Mouse (Mus musculus): Measurements from ENCODE around the gene Atp6v0e. TPM values are rescaled to one million over a fixed set of nuclear protein-coding genes. Genes with fewer than 3 reads are reported as not detected.

Atp6v0e gene
- polyA plus RNA-seq (2021) = 305 TPM

DNA sequence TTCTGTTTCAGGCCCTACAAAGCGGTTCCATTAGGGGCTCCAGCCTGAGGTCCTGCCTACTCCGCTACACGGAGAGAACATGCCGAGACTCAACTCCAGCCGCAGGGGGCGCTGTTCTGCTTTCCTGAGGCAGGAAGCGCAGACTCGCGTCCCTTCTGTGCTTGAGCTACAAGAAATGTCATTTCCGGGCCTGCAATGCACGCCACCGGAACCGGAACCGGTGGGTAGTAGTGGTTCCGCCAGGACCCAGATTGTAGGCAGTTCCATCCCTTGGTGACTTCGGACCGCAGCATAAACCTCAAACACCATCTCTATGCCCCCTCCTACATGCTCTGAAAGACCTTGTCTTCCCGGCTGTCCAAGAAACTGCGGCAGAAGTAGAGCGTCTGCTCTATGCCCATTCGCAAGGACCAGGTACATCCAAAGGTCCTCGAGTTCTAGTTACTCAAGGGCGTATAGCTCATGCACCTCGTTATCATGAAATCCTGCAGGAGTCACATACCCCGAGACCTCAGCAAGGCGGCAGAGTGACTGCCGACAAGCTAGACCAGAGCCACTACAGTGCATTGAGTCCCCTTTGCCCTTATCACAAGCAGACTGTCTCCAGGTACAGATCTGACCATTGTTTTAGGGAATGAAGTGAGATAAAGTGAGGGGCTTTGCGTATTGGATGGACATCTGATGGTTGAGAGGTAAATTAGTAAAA, at the start of gene Atp6v0e:
TSS of gene Atp6v0e (plus strand) at position 254 of the 706 bp plus-strand sequence.
- DNase-seq (ENCODE audit: low read depth, low spot score) = no peak
- ChIA-PET CTCF (interaction anchor here (0.9 to 1.1 kb wide), 2 partner anchors 12 to 109 kb away, joined by 3 to 5 read pairs; no protein-coding TSS in a partner anchor), POLR2A (no interaction called here)
- TF ChIP-seq CTCF (IDR thresholded peaks at IDR 0.05) = peak; percentile 90
- H3K27me3 ChIP-seq = no peaks in the 10 kb centered on the region
- in situ Hi-C loops (cut with MboI; ENCODE audit: low pct_unique_long_range_greater_than_20kb) = no loop called here
- peak; percentile 24 for ATAC-seq

DNA sequence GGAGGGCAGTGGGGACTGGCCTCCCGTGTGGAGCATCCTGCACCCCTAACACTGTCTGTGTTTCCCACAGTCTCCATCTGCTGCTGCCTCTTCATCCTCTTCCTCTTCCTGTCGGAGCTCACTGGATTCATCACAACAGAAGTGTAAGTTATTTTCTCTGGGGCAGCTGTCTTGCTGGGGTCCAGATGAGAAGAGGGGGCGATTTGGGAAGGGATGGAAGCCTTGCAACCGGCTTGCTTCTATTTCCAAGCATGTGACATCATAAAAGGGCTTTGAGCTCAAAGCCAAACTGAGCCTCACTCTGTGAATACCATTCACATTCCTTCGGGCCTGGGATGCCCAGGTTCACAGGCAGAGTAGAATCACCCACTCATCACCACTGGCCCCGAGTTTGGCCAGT, 48.7 kb upstream of the Atp6v0e start:
- H3K27me3 ChIP-seq = no peaks in the 10 kb centered on the region
- ATAC-seq (peak; percentile 22), DNase-seq (ENCODE audit: low read depth, low spot score) (no peak)
- ChIA-PET CTCF (interaction anchor here (1.6 kb wide), 1 partner anchor 105 kb away, joined by 5 read pairs; no protein-coding TSS in a partner anchor), POLR2A (interaction anchor here (0.7 to 2.7 kb wide), 6 partner anchors 26 to 107 kb away, joined by 3 to 24 read pairs (median 4); no protein-coding TSS in a partner anchor)
- TF ChIP-seq CTCF (IDR thresholded peaks at IDR 0.05) = no peak
- in situ Hi-C loops (cut with MboI; ENCODE audit: low pct_unique_long_range_greater_than_20kb) = no loop called here

DNA sequence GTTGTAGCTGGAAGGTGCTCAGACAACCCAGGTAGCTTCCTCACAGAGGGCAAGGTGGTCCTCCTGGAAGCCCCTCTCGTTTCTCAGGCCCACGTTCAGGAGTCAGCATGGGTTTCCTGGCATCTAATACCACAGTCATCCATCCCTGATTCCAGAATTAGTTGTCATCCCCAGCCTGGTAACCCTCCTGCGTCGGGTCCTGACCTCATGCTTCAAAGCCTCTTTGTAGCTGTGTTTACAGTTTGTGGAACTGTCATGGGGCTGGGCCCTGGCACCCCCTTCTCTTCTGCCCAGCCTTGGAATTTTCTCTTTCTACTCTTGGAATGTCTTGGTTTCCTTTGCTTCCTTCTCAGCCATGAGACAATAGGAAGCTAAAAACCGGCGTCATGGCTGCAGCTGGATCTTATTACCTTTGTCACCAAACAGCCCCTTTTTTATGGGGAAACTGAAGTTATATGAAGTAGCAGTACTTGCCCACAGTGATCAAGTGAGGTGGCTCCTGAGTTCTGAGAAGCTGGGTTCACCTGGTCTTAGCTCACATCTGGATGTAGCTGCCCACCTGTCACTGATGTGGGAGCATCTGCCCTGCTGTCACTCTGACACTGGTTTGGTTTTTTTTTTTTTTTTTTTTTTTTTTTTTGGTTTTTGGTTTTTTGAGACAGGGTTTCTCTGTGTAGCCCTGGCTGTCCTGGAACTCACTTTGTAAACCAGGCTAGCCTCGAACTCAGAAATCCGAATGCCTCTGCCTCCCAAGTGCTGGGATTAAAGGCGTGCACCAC, 48.1 kb upstream of the Atp6v0e start:
- DNase-seq (ENCODE audit: low read depth, low spot score) (peak; percentile 73), ATAC-seq (peak; percentile 35)
- H3K27me3 ChIP-seq = no peaks in the 10 kb centered on the region
- ChIA-PET CTCF (interaction anchor here (1.3 to 1.6 kb wide), 2 partner anchors 102 to 106 kb away, joined by 4 to 5 read pairs; no protein-coding TSS in a partner anchor), POLR2A (interaction anchor here (0.5 to 2.7 kb wide), 5 partner anchors 25 to 562 kb away, joined by 3 to 24 read pairs (median 4); no protein-coding TSS in a partner anchor)
- in situ Hi-C loops (cut with MboI; ENCODE audit: low pct_unique_long_range_greater_than_20kb) = no loop called here
- no peak for TF ChIP-seq CTCF (IDR thresholded peaks at IDR 0.05)

GRCm38 (mm10) chr17:26616696-26617095, 46.3 kb upstream of the Atp6v0e start:
- in situ Hi-C loops (cut with MboI; ENCODE audit: low pct_unique_long_range_greater_than_20kb) = no loop called here
- H3K27me3 ChIP-seq = no peaks in the 10 kb centered on the region
- ChIA-PET POLR2A (interaction anchor here (7.3 kb wide), 1 partner anchor 110 kb away, joined by 58 read pairs; no protein-coding TSS in a partner anchor), CTCF (no interaction called here)
- TF ChIP-seq CTCF (IDR thresholded peaks at IDR 0.05) = no peak
- ATAC-seq (no peak), DNase-seq (ENCODE audit: low read depth, low spot score) (no peak)

GRCm38 (mm10) chr17:26618498-26618897, 44.5 kb upstream of the Atp6v0e start:
- CTCF ChIA-PET = interaction anchor here (1.4 kb wide), 1 partner anchor 13 kb away, joined by 4 read pairs; no protein-coding TSS in a partner anchor
- no peak for TF ChIP-seq CTCF (IDR thresholded peaks at IDR 0.05)
- H3K27me3 ChIP-seq = no peaks in the 10 kb centered on the region
- ATAC-seq (peak; percentile 47), DNase-seq (ENCODE audit: low read depth, low spot score) (peak; percentile 62)
- in situ Hi-C loops (cut with MboI; ENCODE audit: low pct_unique_long_range_greater_than_20kb) = no loop called here
- POLR2A ChIA-PET = interaction anchor here (7.3 kb wide), 1 partner anchor 111 kb away, joined by 58 read pairs; no protein-coding TSS in a partner anchor

DNA sequence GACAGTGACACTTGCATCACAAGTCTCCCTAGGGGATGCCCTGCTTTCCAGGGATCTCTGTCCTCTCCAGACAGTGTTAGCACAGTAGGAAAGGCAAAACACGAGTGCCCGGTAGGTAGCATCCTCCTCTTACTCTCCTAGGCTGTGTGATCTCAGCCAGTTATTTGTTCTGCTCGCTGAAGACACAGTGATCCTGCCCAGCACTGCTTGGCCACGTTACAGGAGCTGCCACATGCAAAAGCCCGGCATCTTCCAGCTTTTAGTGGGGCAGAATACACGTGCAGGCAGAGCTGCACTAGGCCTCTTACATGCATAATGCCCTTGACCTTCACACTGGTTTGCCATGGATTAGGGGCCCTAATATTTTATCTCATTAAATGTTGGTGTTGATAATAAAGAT, 43.5 kb upstream of the Atp6v0e start:
- CTCF ChIA-PET = interaction anchor here (1.6 kb wide), 1 partner anchor 13 kb away, joined by 3 read pairs; no protein-coding TSS in a partner anchor
- no peak for ATAC-seq
- in situ Hi-C loops (cut with MboI; ENCODE audit: low pct_unique_long_range_greater_than_20kb) = no loop called here
- no peak for DNase-seq (ENCODE audit: low read depth, low spot score)
- H3K27me3 ChIP-seq = no peaks in the 10 kb centered on the region
- POLR2A ChIA-PET = interaction anchor here (0.7 to 7.3 kb wide), 2 partner anchors 104 to 113 kb away, joined by 3 to 58 read pairs; no protein-coding TSS in a partner anchor
- TF ChIP-seq CTCF (IDR thresholded peaks at IDR 0.05) = no peak

DNA sequence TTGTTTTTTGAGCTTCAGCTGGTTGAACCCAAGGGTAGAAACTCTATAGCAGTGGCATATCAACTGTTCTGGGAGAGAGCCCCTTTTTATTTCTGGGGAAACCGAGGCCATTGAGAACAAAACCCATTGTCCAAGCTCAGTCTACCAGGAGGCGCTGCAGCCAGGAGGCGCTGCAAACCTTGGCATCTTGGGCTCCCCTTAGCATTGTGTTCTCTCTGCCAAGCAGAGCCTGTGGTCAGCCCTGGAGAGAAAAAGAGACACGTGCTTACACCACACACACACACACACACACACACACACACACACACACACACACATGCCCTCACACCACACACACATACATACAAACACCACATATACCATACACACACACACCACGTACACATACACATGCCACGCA, 42.7 kb upstream of the Atp6v0e start:
- CTCF ChIA-PET = interaction anchor here (1.1 to 1.6 kb wide), 7 partner anchors 12 to 117 kb away, joined by 3 to 5 read pairs (median 3); no protein-coding TSS in a partner anchor
- POLR2A ChIA-PET = interaction anchor here (0.6 to 7.3 kb wide), 3 partner anchors 105 to 567 kb away, joined by 3 to 58 read pairs (median 3); no protein-coding TSS in a partner anchor

GRCm38 (mm10) chr17:26620786-26621766, 42.0 kb upstream of the Atp6v0e start:
- peak; percentile 66 for ATAC-seq
- H3K27me3 ChIP-seq = no peaks in the 10 kb centered on the region
- ChIA-PET CTCF (interaction anchor here (1.1 to 1.6 kb wide), 8 partner anchors 11 to 118 kb away, joined by 3 to 5 read pairs (median 3); no protein-coding TSS in a partner anchor), POLR2A (interaction anchor here (0.5 to 7.3 kb wide), 6 partner anchors 10 to 568 kb away, joined by 3 to 58 read pairs (median 4); no protein-coding TSS in a partner anchor)
- peak; percentile 95 for DNase-seq (ENCODE audit: low read depth, low spot score)
- in situ Hi-C loops (cut with MboI; ENCODE audit: low pct_unique_long_range_greater_than_20kb) = no loop called here
- no peak for TF ChIP-seq CTCF (IDR thresholded peaks at IDR 0.05)

More for the DNA sequence above, 42.7 kb upstream of the Atp6v0e start:
- no peaks in the 10 kb centered on the region for H3K27me3 ChIP-seq
- in situ Hi-C loops (cut with MboI; ENCODE audit: low pct_unique_long_range_greater_than_20kb) = no loop called here
- no peak for ATAC-seq
- no peak for TF ChIP-seq CTCF (IDR thresholded peaks at IDR 0.05)
- DNase-seq (ENCODE audit: low read depth, low spot score) = no peak

DNA sequence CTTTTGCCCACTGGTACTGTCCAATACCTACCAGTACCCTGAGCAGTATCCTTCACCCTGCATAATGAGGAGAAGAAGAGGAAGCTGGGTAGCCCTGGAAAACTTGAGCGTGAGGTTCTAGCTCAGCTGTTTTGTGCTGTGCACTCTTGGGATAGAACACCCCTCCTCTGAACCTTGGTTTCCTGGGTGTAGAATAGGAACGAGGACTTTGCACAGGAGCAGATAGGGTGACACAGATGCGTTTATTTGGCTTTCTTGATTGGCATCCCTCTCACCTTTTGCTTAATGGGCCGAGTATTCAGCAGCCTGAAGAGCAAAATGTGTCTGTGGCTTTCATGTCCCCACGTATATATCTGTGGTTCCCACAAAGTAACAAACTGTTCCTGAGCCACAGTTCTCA, 41.1 kb upstream of the Atp6v0e start:
- ChIA-PET CTCF (interaction anchor here (1.1 kb wide), 1 partner anchor 29 kb away, joined by 3 read pairs; no protein-coding TSS in a partner anchor), POLR2A (interaction anchor here (1.0 to 7.3 kb wide), 4 partner anchors 9 to 115 kb away, joined by 3 to 58 read pairs (median 4); no protein-coding TSS in a partner anchor)
- TF ChIP-seq CTCF (IDR thresholded peaks at IDR 0.05) = no peak
- ATAC-seq (no peak), DNase-seq (ENCODE audit: low read depth, low spot score) (no peak)
- no peaks in the 10 kb centered on the region for H3K27me3 ChIP-seq
- in situ Hi-C loops (cut with MboI; ENCODE audit: low pct_unique_long_range_greater_than_20kb) = no loop called here

Data from Patski (cell line).